Mouse (Mus musculus): ENCODE measurements around the gene Cux2. TPM values are rescaled to one million over a fixed set of nuclear protein-coding genes. Genes with fewer than 3 reads are reported as not detected.
"Not testable (repeated sequence)": the region's sequence is repeated elsewhere in the genome, so short reads cannot be mapped to it uniquely, and the experiment has no call there.

Cux2 gene
- polyA plus RNA-seq, 1 experiment from 2014 or later: 16.9 TPM

DNA sequence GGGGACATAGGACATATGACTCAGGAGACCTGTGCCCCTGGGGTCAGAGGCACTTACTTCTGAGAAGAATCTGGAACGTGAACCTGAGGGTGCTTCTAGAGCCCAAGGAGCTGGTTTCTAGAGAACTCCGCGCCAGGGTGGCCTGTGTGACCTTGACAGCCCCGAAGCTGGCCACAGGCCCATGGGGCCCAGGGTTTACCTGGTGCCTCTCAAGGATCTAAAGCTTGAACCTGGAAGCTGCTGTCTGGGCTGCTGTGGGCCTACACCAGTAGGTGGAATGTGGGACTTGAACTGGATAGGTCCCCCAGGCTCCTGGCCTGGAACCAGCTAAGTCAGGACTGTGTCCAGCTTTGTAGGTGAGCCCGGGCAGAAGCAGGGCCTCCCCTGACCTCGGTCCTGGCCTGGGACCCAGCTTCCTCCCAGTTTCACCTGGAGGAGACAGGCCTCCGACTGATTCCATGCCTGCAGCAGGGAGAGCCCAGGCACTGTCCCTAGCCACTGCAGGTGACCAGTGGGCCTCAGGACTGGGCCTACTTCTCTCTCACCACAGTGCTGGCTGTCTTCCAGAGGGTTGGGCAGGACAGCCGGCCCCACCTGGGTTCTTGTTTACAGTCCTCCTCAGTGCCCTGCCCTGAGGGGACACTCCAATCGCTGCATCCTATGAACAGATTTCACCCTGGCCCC is 196.4 kb downstream of the Cux2 start:
- no peak overlapping the region for H3K4me2 ChIP-seq
- H3K27ac ChIP-seq: 0 out of 2 replicates have a peak overlapping the region, but pooled peaks have one; percentile 35
- WGBS: 87% methylated on average over 9 of the region's 9 CpGs
- ATAC-seq: no peak
- H3K4me1 ChIP-seq: peaks cover 39% of the 10 kb centered on the region
- no peaks in the 10 kb centered on the region for H3K27me3 ChIP-seq
- no peak overlapping the region for H3K4me3 ChIP-seq
- H3K36me3 ChIP-seq (ENCODE audit: poor library complexity, severe bottlenecking): peaks cover 46% of the 10 kb centered on the region
- H3K9me3 ChIP-seq (replicated peaks): no peaks in the 10 kb centered on the region
- peak overlapping the region; percentile 16; the same call in 1 of the 2 replicates for H3K9ac ChIP-seq

DNA sequence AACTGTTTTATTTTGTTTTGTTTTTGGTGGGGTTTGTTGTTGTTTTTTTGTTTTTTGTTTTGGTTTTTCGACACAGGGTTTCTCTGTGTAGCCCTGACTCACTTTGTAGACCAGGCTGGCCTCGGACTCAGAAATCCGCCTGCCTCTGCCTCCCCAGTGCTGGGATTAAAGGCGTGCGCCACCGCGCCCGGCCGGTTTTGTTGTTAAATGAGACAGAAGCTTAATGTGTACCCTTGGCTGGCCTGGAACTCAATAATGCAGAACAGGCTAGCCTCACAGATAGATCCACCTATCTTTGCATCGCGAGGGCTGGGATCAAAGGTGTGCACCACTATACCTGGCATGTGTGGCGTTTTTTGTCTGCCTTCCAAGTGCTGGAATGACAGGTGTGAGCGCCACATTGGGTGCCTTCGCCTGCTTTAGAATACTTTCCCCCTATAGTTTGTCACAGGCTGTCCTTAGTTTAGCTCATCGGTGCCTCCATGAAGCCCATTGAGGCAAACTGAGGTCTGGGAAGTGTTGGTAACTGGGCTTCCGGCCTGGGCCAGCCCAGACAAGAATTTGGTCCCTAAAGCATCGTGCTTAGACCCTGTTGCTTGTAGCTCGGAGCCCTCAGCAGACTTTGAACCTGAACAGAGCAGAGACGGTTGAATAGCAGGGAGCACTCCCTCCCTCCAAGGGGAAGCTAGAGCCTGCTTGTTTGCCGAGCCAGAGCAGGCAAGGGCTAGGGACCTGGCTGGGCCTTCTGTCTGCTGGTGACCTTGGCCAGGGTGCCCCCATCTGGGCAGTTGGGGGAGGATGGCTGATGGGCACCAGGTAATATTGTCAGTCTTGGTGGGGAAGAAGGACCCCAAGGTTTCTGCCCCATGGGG is 200.2 kb downstream of the Cux2 start:
- no peak overlapping the region for H3K27ac ChIP-seq
- 42% methylated on average over 20 of the region's 20 CpGs for WGBS

DNA sequence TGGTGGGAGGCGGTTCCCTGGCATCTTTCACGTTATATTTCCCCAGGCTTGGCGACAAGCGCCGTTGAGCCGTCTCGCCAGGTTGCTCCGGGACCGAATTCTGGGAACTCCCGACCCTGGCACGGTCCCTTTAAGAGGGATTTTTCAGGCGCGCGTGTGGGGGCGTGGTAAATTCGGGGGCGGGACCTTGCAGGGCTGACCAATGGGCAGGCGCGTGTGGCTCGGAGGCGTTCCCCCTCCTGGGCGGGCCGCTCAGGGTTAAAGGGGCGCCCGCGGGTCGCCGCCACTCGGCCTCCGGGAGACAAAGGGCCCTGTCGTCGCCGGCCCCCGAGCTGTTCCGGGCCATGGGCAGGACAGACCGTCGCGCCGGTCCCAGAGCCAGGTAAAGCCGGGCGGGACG is 201.2 kb downstream of the Cux2 start, which contains the start of gene Pheta1:
Gene Pheta1, plus strand, starts transcription at position 242 of the 400 bp plus-strand sequence.
- Histone ChIP-seq H3K27ac (peak within 1 kb of the TSS; percentile 51), H3K4me3 (peak within 1 kb of the TSS; percentile 84), H3K4me2 (peak within 1 kb of the TSS; percentile 68), H3K36me3 (ENCODE audit: poor library complexity, severe bottlenecking) (peaks cover 28% of the 10 kb centered on the region), H3K9ac (peak within 1 kb of the TSS; percentile 85), H3K27me3 (peaks cover 23% of the 10 kb centered on the region), H3K4me1 (peaks cover 35% of the 10 kb centered on the region), H3K9me3 (replicated peaks) (no peaks in the 10 kb centered on the region)
- ATAC-seq: peak; percentile 94
- under 1% methylated on average over 39 of the region's 42 CpGs for WGBS

More for the DNA sequence above, 200.2 kb downstream of the Cux2 start:
- peak overlapping the region; percentile 84 for H3K4me3 ChIP-seq
- H3K27me3 ChIP-seq: peaks cover 13% of the 10 kb centered on the region
- peak overlapping the region; percentile 85 for H3K9ac ChIP-seq
- H3K4me1 ChIP-seq: peaks cover 45% of the 10 kb centered on the region
- H3K4me2 ChIP-seq: peak overlapping the region; percentile 68
- peaks cover 38% of the 10 kb centered on the region for H3K36me3 ChIP-seq (ENCODE audit: poor library complexity, severe bottlenecking)
- no peak for ATAC-seq
- H3K9me3 ChIP-seq (replicated peaks): no peaks in the 10 kb centered on the region

DNA sequence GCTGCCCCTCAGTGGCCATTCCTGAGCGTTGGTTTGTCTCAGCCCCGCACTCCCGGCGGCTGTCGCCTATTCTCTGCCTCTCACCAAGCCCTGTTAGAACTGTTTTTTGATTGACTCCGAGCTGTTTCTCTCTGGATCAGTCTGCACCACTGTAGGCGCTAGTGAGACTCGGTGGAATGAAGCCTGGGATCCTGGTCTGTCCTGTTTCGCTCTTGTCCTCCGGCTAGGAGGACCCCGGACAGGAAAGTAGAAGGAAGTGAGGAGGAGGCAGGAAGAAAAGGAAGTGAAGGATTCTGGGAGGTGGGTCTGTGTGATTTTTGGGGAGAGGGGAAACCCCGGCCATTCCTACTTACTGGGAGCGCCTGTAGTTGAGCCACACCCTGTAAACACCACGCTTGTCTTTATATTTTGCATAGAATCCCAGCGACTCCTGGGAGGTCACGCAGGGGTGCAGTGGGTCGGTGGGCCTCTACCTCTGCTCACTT is 201.8 kb downstream of the Cux2 start:
- WGBS: under 1% methylated on average over 17 of the region's 17 CpGs
- Histone ChIP-seq H3K27me3 (peaks cover 29% of the 10 kb centered on the region), H3K27ac (peak overlapping the region; percentile 51), H3K36me3 (ENCODE audit: poor library complexity, severe bottlenecking) (peaks cover 22% of the 10 kb centered on the region), H3K4me1 (peaks cover 36% of the 10 kb centered on the region), H3K9me3 (replicated peaks) (no peaks in the 10 kb centered on the region), H3K4me2 (peak overlapping the region; percentile 68), H3K9ac (peak overlapping the region; percentile 57), H3K4me3 (peak overlapping the region; percentile 84)
- peak; percentile 29 for ATAC-seq

DNA sequence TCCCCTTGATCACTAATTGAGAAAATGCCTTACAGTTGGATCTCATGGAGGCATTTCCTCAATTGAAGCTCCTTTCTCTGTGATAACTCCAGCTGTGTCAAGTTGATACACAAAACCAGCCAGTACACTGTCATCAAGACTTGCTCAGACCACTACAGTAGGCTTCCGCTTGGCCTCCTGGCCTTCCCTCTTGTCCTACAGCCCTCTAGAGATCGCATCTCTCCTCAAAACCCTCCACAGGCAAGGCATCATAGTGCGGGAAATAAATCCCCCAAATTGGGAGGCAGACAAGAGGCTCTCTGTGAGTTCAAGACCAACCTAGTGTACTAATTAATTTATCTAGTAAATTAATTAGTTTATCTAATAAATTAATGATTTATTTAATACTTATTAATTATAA is 202.6 kb downstream of the Cux2 start:
- H3K4me2 ChIP-seq; ATAC-seq; H3K9me3 ChIP-seq (replicated peaks); H3K4me3 ChIP-seq; H3K9ac ChIP-seq; H3K27ac ChIP-seq: not testable (repeated sequence)
- Histone ChIP-seq H3K27me3 (peaks cover 35% of the 10 kb centered on the region), H3K36me3 (ENCODE audit: poor library complexity, severe bottlenecking) (peaks cover 14% of the 10 kb centered on the region), H3K4me1 (peaks cover 42% of the 10 kb centered on the region)
- WGBS: 84% methylated on average over 3 of the region's 3 CpGs

DNA sequence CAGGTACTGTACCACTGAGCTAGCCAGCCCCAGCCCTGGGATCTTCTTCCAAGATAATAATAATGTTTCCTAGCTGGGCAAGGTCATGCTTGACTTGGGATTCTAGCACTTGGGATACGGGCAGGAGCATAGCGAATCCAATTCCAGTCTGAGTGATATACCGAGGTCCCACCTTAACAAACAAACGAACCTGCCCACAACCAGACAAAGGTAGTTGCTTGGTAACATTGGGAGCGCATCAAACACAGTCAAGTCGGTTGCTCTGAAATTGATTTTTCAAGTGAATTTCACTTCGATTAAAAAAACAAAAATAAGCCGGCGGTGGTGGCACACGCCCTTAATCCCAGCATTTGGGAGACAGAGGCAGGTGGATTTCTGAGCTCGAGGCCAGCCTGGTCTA is 203.6 kb downstream of the Cux2 start:
- ATAC-seq: no peak
- H3K27ac ChIP-seq: no peak overlapping the region
- no peak overlapping the region for H3K9ac ChIP-seq
- H3K4me2 ChIP-seq: no peak overlapping the region
- no peak overlapping the region for H3K4me3 ChIP-seq
- H3K27me3 ChIP-seq: peaks cover 44% of the 10 kb centered on the region
- H3K4me1 ChIP-seq: peaks cover 41% of the 10 kb centered on the region
- H3K36me3 ChIP-seq (ENCODE audit: poor library complexity, severe bottlenecking): peaks cover 4% of the 10 kb centered on the region
- no peaks in the 10 kb centered on the region; the same call in 1 of the 2 replicates for H3K9me3 ChIP-seq (replicated peaks)
- WGBS: 83% methylated on average over 11 of the region's 11 CpGs

DNA sequence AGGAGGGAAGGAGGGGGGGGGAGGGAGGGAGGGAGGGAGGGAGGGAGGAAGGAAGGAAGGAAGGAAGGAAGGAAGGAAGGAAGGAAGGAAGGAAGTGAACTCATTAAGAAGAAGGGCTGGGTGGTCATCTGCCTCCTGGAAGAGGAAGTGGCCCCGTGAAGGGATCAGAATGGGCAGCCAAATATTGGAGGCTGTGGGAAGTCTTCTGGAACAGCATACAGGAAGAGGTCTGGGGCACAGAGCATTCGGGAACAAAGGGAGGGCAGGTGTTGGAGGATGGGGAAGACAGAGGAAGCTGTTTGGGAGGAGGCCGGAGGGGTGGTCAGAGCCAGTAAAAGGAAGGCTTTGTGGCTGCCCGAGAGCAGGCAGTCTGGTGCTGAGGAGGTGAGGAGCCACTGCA is 204.5 kb downstream of the Cux2 start:
- H3K27ac ChIP-seq: no peak overlapping the region
- H3K4me1 ChIP-seq: peaks cover 31% of the 10 kb centered on the region
- no peaks in the 10 kb centered on the region; the same call in 1 of the 2 replicates for H3K9me3 ChIP-seq (replicated peaks)
- no peaks in the 10 kb centered on the region for H3K36me3 ChIP-seq (ENCODE audit: poor library complexity, severe bottlenecking)
- 40% methylated on average over 4 of the region's 4 CpGs for WGBS
- peaks cover 52% of the 10 kb centered on the region for H3K27me3 ChIP-seq
- H3K9ac ChIP-seq: no peak overlapping the region
- no peak overlapping the region for H3K4me3 ChIP-seq
- H3K4me2 ChIP-seq: no peak overlapping the region
- ATAC-seq: no peak

DNA sequence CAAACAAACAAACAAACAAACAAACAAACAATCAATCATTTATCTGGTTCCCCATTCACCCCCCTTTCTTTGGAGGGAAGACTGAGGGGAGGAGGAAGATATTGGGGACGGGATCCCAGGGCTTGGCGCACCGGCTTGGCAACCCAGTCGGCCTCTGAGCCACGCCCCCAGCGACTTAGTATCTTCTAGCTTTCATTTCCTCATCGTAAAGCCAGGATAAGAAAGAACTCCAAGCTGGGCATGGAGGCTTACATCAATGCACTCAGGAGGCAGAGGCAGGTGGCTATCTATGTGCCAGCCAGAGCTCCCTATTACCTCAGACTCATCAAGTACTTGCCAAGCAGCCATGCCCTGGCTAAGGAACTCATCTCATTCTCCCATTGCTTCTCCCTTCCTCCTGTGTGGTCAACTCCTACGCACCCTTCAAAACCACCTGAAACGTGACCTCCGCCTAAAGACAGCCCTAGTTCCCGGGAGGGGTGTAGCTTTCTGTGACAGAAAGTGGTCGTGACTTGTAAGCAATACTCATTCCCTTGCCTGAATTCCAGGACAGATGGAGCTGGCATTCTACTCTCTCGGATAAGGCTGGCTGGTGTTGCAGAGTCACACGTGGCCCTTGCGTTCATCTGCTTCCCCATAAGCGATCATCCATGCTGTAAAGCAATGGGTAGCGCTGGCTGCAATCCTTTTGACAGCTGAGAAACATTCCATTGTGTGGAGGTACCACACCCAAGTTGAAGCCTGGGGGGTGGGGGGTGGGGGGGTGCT is 206.6 kb downstream of the Cux2 start:
- Histone ChIP-seq H3K4me3 (peak overlapping the region; percentile 44), H3K36me3 (ENCODE audit: poor library complexity, severe bottlenecking) (no peaks in the 10 kb centered on the region), H3K27me3 (peaks cover 69% of the 10 kb centered on the region), H3K9ac (no peak overlapping the region), H3K4me1 (peaks cover 27% of the 10 kb centered on the region), H3K4me2 (peak overlapping the region; percentile 75), H3K9me3 (replicated peaks) (no peaks in the 10 kb centered on the region; the same call in 1 of the 2 replicates), H3K27ac (no peak overlapping the region)
- no peak for ATAC-seq
- 14% methylated on average over 17 of the region's 17 CpGs for WGBS

DNA sequence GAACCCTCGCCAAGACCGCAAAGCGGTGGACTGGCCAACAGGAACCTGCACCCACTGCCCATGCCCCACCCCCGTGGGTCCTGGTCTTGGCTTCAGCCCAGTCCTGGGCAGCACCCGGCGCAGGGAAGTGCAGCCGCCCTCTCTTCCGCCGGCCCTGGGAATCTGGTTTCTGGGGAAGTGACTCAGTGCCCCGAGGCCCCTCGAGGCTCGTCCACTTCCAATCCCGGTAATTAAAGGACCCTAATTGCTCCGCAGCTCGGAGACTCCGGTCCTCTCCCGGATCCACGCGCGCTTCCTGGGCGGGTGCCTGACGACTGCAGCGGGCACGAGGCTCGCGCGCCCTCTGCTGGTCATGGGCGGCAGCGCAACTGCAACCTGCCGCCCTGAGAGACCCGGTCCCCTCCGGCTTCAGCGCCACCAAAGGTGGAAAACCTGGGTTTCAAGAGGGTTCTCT is 207.2 kb downstream of the Cux2 start:
- Histone ChIP-seq H3K9ac (peak overlapping the region; percentile 57), H3K9me3 (replicated peaks) (no peaks in the 10 kb centered on the region; the same call in 1 of the 2 replicates), H3K4me1 (peaks cover 26% of the 10 kb centered on the region), H3K4me2 (peak overlapping the region; percentile 75), H3K27me3 (peaks cover 75% of the 10 kb centered on the region), H3K4me3 (peak overlapping the region; percentile 44), H3K27ac (no peak overlapping the region), H3K36me3 (ENCODE audit: poor library complexity, severe bottlenecking) (no peaks in the 10 kb centered on the region)
- ATAC-seq: peak; percentile 78
- under 1% methylated on average over 33 of the region's 33 CpGs for WGBS

DNA sequence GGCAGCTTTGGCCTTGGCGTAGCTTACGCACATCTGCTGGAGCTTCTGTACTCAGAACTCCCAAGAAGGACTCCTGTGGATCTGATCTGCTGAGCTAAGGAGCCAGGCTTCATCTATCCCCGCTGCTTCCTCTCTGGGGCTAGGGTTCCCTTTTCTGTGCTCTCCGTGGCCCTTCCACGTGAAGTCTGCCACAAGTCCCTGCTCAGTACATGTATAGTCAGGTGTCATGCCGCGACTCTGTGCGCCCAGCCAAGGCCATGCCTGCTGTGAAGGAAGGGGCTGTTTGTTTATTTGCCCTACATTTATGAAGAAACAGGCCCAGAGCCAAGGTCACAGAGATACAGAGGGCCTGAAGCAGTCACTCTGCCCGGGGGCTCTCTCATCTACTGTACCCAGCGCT is 207.9 kb downstream of the Cux2 start:
- no peak overlapping the region for H3K4me3 ChIP-seq
- H3K4me2 ChIP-seq: peak overlapping the region; percentile 75; the same call in 1 of the 2 replicates
- H3K36me3 ChIP-seq (ENCODE audit: poor library complexity, severe bottlenecking): no peaks in the 10 kb centered on the region
- 48% methylated on average over 10 of the region's 10 CpGs for WGBS
- no peaks in the 10 kb centered on the region; the same call in 1 of the 2 replicates for H3K9me3 ChIP-seq (replicated peaks)
- H3K27me3 ChIP-seq: peaks cover 82% of the 10 kb centered on the region
- no peak for ATAC-seq
- H3K4me1 ChIP-seq: peaks cover 33% of the 10 kb centered on the region
- no peak overlapping the region for H3K27ac ChIP-seq
- H3K9ac ChIP-seq: no peak overlapping the region

DNA sequence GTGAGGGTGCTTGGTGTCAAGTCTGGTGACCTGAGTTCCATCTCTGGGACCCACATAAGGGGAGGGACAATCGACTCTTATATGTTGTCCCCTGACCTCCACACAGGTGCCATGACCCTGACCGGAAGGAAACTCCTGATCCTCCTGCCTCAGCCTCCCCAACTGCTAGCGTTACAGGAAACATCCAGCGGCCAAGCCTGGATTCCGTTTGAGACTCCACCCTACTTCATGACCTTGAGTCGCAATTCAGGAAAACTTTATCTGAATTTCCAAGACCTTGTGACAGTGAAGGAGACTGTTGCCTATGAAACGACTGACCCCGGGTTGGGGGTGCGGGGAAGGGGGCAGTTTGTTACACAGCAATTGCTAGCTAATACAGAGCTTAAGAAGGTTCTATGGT is 208.4 kb downstream of the Cux2 start:
- no peak overlapping the region for H3K9ac ChIP-seq
- no peak for ATAC-seq
- no peak overlapping the region for H3K4me2 ChIP-seq
- H3K27me3 ChIP-seq: peaks cover 85% of the 10 kb centered on the region
- no peak overlapping the region for H3K4me3 ChIP-seq
- 94% methylated on average over 9 of the region's 9 CpGs for WGBS
- H3K4me1 ChIP-seq: peaks cover 34% of the 10 kb centered on the region
- no peak overlapping the region for H3K27ac ChIP-seq
- H3K36me3 ChIP-seq (ENCODE audit: poor library complexity, severe bottlenecking): no peaks in the 10 kb centered on the region
- H3K9me3 ChIP-seq (replicated peaks): no peaks in the 10 kb centered on the region; the same call in 1 of the 2 replicates

Measured in forebrain, embryonic 13.5 days (tissue).